Mouse (Mus musculus) myocyte (in vitro differentiated cells): Measurements from ENCODE around the gene Bglap.
"Not testable (repeated sequence)": the region's sequence is repeated elsewhere in the genome, so short reads cannot be mapped to it uniquely, and the experiment has no call there.

Experiments
- E2F4 ChIP-seq: IDR thresholded peaks from one replicate; pipeline ENCODE4 v1.6.1; 2011; ENCODE audit warnings: mild to moderate bottlenecking, control low read depth, moderate library complexity; ENCODE audit not compliant: insufficient read depth
- POLR2A ChIP-seq: IDR thresholded peaks from one replicate; pipeline ENCODE4 v1.6.1; 2011; ENCODE audit warnings: low read depth, mild to moderate bottlenecking, control low read depth, moderate library complexity; ENCODE audit not compliant: insufficient read length
- TCF12 ChIP-seq: IDR thresholded peaks from one replicate; pipeline ENCODE4 v1.6.1; 2011; ENCODE audit warnings: mild to moderate bottlenecking, control low read depth; ENCODE audit not compliant: poor library complexity, insufficient read depth, severe bottlenecking

DNA sequence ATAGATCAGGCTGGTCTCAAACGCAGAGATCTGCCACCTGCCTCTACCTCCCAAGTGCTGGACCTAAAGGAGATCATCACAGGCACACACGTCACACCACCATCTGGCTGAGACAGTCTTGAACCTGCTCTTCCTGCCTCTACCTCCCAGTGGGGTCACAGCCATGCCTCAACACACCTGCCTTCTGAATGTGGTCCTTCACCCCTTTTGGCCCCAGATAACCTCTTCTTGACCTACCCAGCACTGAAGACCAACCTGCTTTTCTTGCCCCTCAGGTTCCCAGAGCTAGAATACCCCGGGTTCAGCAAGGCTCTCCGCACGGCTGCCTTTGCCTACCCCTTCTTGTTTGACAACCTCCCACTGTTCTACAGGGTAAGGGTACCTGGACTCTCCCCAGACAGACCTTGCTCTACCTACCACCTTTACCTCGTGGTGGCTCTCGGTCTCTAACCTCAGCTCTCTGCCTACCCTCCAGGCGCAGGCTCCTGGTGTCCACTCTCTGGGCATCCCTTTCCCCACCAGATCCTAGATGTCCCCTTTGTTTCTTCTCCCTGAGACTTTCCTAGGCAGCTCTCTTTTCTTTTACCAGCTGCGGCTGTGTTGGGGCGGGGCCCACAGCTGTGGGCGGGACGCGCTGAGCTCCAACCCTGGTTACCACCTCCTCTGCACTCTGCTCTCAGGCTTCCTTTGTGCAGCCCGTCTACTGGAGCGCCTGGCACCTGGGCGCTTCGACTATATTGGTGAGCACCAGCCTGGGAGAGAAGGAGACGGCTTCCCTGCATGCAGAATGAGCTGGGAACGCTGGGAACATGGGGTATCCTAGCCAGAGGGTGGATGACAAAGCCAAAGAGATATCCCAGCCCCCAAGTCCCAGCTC, 8.3 kb downstream of the Bglap start:
- not testable (repeated sequence) for TF ChIP-seq POLR2A, E2F4, TCF12
